Mouse (Mus musculus) right cerebral cortex, adult 18-20 months (tissue): ENCODE results near the gene Rnf186.

Source experiments
- DNase-seq: peaks from one replicate; pipeline ENCODE4 v3.0.0; 2022; ENCODE audit warnings: mixed read lengths

Rnf186 gene

GRCm38 (mm10) chr4:138966866-138967265, at the start of gene Rnf186:
TSS of gene Rnf186 (plus strand) at chr4:138967112.
- no peak for DNase-seq

GRCm38 (mm10) chr4:138917282-138917681, 49.6 kb upstream of the Rnf186 start:
- no peak for DNase-seq

DNA sequence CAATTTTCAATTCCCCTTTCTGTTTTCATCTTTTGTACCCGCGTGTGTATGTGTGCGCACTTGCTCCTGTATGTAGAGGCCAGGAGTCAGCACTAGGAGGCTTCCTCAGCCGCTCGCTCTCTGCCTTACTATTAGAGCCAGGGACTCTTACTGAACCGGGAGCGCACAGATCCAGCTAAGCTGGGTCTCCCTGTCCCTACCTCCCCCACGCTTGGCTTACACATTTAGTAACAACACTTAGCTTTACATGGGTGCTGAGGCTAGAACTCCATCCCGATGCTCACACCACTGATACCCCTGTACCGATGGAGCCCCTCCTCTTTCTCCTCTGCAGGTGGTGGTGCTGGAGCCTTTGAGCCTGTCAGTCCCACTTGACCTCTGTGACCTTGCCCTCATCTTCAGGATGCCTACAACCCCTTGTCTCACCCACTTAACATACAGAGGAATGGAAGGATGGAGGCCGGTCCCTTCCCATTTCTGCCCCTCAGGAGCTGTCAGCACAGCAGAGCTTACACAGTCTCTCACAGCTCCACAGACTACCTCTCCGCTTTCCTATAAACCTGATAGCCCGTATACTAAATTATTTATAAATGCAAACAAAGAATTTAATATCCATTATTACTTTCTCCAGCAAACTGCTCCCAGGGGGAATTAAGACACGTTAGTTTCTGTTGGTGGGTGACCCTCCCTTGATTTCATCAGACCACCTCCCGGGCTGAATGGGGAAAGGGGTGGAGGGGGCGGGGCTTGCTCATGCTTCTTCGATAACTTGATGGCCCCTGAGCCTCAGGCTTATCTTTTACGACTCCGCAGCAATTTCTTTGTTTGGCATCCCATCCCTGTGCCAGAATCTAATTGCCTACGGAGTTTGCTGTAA, 45.4 kb upstream of the Rnf186 start:
- DNase-seq = no peak

DNA sequence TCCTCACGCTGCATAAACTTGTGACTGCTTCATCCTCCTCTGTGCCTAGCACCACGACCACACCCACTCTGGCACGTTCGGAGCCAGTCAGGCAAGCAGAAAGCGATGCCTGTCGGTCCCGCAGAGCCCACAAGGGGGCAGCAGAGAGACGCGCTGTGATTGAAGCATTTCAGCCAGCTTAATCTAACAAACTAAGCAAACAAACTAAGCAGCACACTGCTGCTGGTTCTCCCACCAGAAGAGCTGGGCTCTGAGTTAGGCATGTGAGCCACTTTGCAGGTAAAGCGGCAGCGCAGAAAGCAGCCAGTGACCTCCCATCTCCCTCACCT, 44.8 kb upstream of the Rnf186 start:
- DNase-seq = peak; percentile 95

- no peak for DNase-seq
Measured at GRCm38 (mm10) chr4:138925561-138925960, 41.4 kb upstream of the Rnf186 start.

- DNase-seq = no peak
Measured at GRCm38 (mm10) chr4:138933862-138934261, 33.0 kb upstream of the Rnf186 start.

DNA sequence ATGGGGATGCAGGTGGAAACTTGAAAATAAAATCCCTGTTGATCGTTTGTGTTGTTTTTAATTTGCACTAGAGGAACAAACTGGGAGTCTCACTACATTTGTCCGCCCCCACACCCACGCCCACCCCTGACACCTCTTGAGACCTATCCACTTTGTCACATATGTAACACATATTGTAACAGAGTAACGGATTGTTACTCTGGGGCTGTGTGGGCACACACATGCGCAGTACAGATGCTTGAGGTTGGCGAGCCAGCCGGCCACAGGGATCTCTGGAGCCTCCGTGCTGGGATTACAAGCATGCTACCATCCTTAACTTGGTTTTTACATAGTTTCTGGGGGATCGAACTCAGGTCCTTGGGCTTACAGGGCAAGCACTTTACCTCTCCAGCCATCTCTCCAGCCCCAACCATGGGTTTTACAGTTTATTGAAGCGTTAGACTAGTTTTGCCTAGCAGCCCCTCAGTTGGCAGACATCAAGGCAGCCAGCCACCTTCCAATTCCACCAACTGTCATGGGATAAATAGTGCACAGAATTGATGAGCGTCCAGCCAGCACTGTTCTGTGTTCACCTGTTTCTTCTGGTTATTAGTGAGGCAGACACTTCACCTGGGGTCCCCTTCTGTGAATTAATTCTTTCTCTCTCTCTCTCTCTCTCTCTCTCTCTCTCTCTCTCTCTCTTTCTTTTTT, 32.3 kb upstream of the Rnf186 start:
- DNase-seq = no peak

DNA sequence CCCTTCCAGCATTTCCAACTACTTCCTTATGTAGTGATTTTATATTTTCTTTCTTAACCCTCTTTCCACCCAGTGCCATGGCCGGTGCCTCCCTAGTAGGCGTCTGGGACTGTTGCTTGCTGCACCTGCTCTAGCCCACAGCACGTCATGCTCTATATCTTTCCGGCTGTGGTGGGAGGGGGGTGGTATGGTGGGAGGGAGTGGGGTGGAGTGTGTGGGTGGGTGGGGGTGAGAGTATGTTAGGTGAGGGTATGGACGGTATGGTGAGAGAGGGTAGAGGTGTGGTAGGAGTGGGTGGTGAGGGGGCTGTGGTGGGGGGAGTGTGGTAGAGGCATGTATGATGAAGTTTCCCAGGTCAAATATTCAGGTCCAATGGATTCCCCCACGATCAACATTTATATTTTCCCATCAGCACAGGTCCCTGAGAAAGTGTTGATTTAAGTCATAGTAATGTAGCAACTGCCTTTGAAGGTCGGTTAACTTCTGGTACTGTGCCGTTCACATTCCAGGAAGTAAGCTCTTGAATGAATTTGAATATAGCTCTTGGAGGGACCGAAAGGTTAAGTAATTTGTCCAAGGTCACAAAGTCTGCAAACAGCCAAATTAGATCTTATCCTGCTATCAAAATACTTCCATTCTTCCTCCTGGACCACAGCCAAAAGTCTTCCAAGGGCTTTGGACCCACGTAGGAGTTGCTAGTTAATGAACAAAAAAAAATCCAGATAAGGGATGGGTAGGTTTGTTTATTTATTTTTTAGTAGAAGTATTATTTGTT, 28.2 kb upstream of the Rnf186 start:
- no peak for DNase-seq

- no peak for DNase-seq
Measured at GRCm38 (mm10) chr4:138939481-138939880, 27.4 kb upstream of the Rnf186 start.

- no peak for DNase-seq
Measured at GRCm38 (mm10) chr4:138941401-138941800, 25.5 kb upstream of the Rnf186 start.

DNA sequence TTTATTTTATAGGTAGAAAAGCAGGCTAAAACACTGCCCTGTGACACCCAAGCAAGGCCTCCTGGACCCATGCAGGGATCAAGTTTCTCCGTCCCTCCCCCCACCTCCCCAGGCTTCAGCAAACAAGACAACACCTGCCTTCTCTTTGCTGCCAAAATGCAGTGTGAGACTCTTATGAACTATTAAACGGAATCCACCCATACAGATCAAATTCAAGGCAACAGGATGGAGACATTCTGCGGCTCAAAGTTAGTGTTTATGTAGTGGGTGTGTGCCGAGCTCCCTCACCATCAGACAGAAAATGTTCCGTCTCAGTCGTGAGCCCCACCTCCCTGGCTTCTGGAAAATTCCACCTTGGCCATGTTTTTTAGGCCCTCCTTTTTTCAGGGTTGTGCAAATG, 24.9 kb upstream of the Rnf186 start:
- DNase-seq = no peak

DNA sequence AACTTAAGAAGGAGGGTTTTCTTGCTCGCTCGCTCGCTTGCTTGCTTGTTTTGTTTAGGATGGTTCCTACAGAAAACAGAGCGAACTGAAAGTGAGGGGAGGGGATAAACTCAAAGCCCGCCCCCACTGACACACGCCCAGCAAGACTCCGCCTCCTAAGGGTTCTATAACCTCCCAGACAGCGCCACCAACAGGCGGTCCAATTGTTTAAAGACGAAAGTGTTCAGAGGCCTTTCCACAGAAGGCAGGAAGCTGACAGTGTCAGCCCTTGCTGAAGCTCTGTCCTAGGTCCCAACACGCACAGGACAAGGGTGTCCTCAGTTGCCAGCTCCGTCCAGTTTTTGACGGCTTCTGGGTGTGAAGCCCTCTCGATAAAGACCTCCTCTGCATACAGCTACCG, 23.2 kb upstream of the Rnf186 start:
- peak; percentile 52 for DNase-seq

DNA sequence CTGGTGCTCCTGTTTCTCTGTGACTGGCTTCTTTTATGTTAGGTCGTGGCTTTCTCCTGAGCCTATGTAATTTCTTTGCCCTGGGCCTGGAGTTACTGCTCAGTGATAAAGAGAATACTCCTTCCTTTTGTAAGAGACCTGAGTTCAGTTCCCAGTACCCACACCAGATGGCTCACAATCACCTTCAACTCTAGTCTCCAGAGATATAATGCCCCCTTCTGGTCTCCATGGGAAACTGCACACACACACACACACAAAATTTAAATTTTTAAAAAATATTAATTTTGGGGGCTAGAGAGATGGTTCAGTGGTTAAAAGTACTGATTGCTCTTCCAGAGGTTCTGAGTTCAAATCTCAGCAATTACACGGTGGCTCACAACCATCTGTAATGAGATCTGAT, 18.7 kb upstream of the Rnf186 start:
- DNase-seq = no peak

DNA sequence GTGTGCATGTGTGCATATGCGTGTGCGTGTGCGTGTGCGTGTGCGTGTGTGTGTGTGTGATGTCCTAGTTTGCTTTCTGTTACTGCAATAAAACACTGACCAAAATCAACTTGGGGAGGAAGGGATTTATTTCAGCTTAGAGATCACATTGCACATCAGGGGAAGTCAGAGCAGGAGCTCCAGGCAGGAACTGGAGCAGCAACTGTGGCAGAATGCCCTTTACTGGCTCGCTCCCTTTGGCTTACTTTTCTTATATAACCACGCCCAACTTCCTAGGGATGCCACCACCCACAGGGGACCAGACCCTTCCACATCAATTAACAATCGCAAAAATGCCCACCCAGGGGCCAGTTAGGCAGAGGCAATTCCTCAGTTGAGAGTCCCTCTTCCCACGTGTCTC, 8.3 kb upstream of the Rnf186 start:
- DNase-seq = no peak

GRCm38 (mm10) chr4:138959120-138959519, 7.8 kb upstream of the Rnf186 start:
- peak; percentile 37 for DNase-seq

DNA sequence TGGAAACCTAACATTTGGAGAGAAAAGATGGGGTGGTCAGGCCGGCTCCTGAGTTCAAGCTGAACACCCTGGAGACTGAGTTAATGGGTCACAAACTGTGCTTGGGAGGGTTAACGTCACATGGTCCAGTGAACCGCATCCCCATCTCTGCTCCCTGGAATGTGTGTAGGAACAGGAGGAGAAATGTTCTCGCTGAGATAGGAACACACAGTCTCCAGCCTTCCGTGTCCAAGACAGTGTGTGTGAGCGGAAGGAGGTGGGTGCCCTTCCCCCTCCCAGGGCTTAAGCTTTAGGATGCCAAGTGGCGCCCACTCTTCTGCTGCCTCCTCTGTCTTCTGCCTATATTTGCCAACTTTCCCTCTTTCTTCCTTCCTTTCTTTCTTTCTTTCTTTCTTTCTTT, 7.0 kb upstream of the Rnf186 start:
- peak; percentile 76 for DNase-seq

- no peak for DNase-seq
Measured at GRCm38 (mm10) chr4:138962719-138963118, 4.2 kb upstream of the Rnf186 start.

GRCm38 (mm10) chr4:138965871-138966270, 1.0 kb upstream of the Rnf186 start:
- DNase-seq = no peak

DNA sequence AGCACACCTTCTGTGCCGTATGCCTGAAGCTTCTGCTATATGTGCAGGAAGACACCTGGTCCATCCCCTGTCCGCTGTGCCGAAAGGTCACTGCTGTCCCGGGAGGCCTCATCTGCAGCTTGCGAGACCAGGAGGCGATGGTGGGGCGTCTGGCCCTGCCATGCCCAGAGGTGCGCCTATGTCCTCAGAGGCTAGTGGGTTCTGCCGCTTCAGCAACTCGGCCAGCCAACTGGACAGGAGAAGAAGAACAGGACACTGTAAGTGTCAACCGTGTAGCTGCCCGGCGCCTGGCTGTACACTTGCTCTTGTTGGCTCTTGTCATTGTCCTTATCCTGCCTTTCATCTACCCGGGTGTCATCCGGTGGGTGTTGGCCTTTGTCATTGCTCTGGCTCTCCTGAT, 573 bp downstream of the Rnf186 start:
- DNase-seq = no peak

GRCm38 (mm10) chr4:138968772-138969556, 2.1 kb downstream of the Rnf186 start:
- DNase-seq = no peak

DNA sequence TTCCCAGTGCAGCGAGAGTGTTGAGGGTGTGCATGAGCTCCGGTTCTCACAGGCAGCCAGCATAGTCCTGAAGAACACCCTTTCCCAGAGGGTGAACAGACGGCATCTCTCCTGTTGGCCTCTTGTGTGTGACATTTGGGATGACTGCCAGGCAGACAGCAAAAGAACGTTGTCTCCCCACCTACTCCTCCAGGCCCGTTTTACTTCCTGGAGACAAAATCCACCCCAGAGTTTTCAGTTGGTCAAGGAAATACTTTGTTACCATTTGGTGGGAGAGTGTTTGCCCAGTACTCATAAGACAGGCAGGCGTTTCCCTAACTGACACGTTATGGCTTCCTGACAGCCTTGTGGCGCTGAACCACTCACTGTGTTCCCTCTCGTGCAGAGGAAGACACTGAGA, 2.8 kb downstream of the Rnf186 start:
- no peak for DNase-seq

DNA sequence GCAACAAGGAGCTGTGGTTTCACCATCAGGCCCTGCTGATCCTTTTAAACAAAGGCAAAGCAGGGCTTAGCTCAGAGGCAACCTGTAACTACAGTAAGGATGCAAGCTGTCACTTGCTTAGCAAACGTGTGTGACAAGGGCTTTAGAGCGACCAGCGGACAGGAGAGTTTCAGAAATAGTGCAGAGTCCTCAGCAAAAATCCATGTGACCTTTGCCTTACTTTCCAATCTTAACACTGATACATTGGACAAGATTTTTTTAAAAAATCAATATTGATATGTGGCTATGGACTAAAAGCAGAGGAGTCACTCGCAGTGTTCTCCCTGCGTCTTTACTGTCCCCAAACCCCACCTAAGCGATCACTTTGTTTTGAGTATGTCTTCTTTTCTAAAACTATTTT, 4.5 kb downstream of the Rnf186 start:
- DNase-seq = no peak
